Mouse (Mus musculus) ES-Bruce4 (cell line): ENCODE data around the gene Zfp644.

Source experiments
- CTCF ChIP-seq: IDR thresholded peaks from one replicate; pipeline ENCODE4 v1.8.1; 2011; ENCODE audit warnings: low read depth, low read length
- POLR2A ChIP-seq: IDR thresholded peaks from one replicate; pipeline ENCODE4 v1.8.1; 2011; ENCODE audit warnings: low read length; ENCODE audit not compliant: insufficient read depth

DNA sequence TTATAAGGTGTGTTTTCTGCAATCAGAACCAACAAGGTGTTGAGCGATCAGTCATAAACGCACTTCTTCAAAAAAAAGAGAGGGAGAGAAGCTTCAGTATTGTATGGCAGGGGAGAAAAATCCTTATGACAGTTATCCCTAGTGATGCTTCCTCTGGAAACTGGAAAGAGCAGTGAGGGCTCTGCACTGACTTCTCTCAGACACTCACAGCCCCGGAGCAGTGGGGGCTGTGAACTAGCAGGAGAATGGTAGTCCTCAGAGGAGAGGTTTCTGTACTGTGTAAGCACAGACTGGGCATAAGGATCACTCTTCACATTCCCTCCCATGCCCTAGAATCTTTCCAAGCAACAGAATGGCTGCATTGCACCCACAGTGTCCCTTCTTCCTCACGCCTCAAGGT is 122.0 kb downstream of the Zfp644 start:
- TF ChIP-seq CTCF (no peak), POLR2A (no peak)
